Mouse (Mus musculus): ENCODE data around the gene Spn. TPM values are rescaled to one million over a fixed set of nuclear protein-coding genes. Genes with fewer than 3 reads are reported as not detected.

Spn gene
- 84.5 TPM for polyA plus RNA-seq (2017; shearing (Covaris generic))

DNA sequence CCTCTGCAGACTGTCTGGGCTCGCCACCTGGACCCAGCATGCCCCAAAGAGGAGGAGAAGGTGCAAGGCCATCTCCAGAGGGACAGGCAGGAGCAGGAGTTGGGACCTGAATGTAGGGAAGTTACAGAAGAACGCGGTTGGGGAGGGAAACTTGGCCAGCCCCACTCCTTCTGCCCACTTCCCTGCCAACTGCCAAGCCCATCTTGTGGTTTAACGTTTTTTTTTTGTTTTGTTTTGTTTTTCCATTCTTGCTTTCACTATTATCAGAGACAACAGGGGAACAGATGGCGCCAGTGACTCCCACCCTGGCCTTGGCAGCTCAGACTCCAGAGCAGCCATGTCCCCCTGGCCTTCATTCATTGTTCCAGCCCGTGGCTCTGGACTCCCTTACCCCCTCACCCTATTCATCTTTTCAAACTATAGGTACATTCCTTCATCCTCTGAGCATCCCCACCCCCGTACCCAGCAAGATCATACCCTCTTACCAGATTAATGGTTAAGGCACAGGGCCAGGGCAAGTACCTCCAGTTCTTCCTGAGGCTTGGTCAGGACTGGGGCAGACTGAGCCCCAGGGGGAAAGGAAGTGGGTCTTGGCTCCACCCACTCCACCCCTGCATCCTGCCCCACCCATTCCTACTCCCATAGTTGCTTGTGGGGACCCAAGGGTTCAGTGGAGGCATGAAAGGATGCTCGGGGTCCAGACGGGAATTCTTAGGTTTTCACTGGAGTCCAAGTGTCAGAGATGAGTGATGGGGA is at the start of gene Spn:
Spn (minus strand) TSS at position 562 of the 756 bp plus-strand sequence.

GRCm38 (mm10) chr7:127121911-127122270 is 15.7 kb downstream of the Spn start, which contains the start of gene Qprt:
Gene Qprt (minus strand): TSS chr7:127122226.

DNA sequence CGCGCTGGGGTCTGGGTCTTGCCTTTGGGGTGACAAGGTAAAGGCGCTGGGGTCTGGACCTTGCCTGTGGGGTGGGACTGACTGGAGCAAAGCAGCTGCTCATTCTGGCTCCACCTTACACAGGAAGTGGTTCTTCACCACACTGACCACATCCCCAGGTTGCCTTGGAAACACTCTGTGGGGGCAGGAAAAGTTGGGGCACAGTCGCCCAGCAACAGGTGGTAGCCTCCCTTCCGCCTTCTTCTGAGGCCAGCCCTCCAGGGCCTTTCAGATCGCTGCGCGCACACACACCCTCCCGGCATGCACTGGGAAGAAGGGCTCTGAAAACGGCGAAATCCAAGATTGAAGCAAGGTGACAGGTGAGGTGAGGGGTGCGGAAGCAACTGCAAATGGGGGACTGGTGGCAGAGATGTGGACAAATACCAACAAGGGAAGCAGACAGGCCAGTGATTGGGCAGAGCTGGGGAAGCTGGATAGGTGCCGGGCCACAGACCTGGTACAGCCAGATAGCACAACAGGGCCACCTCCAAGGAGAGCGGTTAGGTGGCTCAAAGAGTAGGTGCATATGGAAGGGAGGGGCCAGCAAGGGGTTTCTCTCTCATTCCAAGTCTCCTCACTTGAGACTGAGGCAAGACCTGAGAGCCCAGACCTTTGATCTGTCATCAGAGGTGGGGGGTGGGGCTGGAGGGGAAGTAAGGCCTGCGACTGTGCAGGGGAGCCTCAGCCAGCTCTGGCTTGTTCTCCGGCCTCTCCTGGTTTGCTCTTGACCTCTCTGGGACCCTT is 46.3 kb downstream of the Spn start, which contains the start of gene AI467606:
AI467606 (plus strand) TSS at position 246 of the 783 bp plus-strand sequence.

GRCm38 (mm10) chr7:127087278-127088010 is 50.2 kb downstream of the Spn start, which contains the start of gene Zg16:
Gene Zg16 (minus strand): TSS chr7:127087328.

Other genes starting within 250 kb of the Spn start
- 58.9 TPM for gene Tmem219, start 214.9 kb downstream of the Spn start, polyA plus RNA-seq (2017; shearing (Covaris generic))
- gene Kctd13, start 208.9 kb downstream of the Spn start, polyA plus RNA-seq (2017; shearing (Covaris generic)) = 9.7 TPM
- gene Asphd1, start 188.2 kb downstream of the Spn start, polyA plus RNA-seq (2017; shearing (Covaris generic)) = 0.19 TPM
- gene Sez6l2, start 187.3 kb downstream of the Spn start, polyA plus RNA-seq (2017; shearing (Covaris generic)) = 0.66 TPM
- gene Cdipt, start 161.9 kb downstream of the Spn start, polyA plus RNA-seq (2017; shearing (Covaris generic)) = 326 TPM
- 2.2 TPM for gene Cdiptos, start 161.7 kb downstream of the Spn start, polyA plus RNA-seq (2017; shearing (Covaris generic))
- 51.3 TPM for gene Mvp, start 123.2 kb downstream of the Spn start, polyA plus RNA-seq (2017; shearing (Covaris generic))
- gene Pagr1b, start 121.3 kb downstream of the Spn start, polyA plus RNA-seq (2017; shearing (Covaris generic)) = 2.1 TPM
- 148 TPM for gene Pagr1a, start 120.5 kb downstream of the Spn start, polyA plus RNA-seq (2017; shearing (Covaris generic))
- gene Gm42742, start 116.7 kb downstream of the Spn start, polyA plus RNA-seq (2017; shearing (Covaris generic)) = 28.1 TPM
- 17.3 TPM for gene Prrt2, start 116.6 kb downstream of the Spn start, polyA plus RNA-seq (2017; shearing (Covaris generic))
- 19.6 TPM for gene Maz, start 110.8 kb downstream of the Spn start, polyA plus RNA-seq (2017; shearing (Covaris generic))
- 11.8 TPM for gene Kif22, start 95.4 kb downstream of the Spn start, polyA plus RNA-seq (2017; shearing (Covaris generic))
- not detected for gene Zg16, start 50.5 kb downstream of the Spn start, polyA plus RNA-seq (2017; shearing (Covaris generic))
- gene AI467606, start 46.5 kb downstream of the Spn start, polyA plus RNA-seq (2017; shearing (Covaris generic)) = 452 TPM
- 23.9 TPM for gene Qprt, start 15.6 kb downstream of the Spn start, polyA plus RNA-seq (2017; shearing (Covaris generic))
- gene Cd2bp2, start 58.2 kb upstream of the Spn start, polyA plus RNA-seq (2017; shearing (Covaris generic)) = 81.8 TPM
- gene Tbc1d10b, start 70.6 kb upstream of the Spn start, polyA plus RNA-seq (2017; shearing (Covaris generic)) = 12.7 TPM
- gene Mylpf, start 71.1 kb upstream of the Spn start, polyA plus RNA-seq (2017; shearing (Covaris generic)) = 22.7 TPM
- 16.5 TPM for gene Zfp553, start 95.2 kb upstream of the Spn start, polyA plus RNA-seq (2017; shearing (Covaris generic))
- gene Sept1, start 95.3 kb upstream of the Spn start, polyA plus RNA-seq (2017; shearing (Covaris generic)) = 607 TPM
- 0.60 TPM for gene Zfp771, start 106.5 kb upstream of the Spn start, polyA plus RNA-seq (2017; shearing (Covaris generic))
- gene Dctpp1, start 122.9 kb upstream of the Spn start, polyA plus RNA-seq (2017; shearing (Covaris generic)) = 51.4 TPM
- gene Sephs2, start 136.2 kb upstream of the Spn start, polyA plus RNA-seq (2017; shearing (Covaris generic)) = 12.5 TPM
- 375 TPM for gene Itgal, start 158.4 kb upstream of the Spn start, polyA plus RNA-seq (2017; shearing (Covaris generic))
- 0.35 TPM for gene Zfp768, start 207.8 kb upstream of the Spn start, polyA plus RNA-seq (2017; shearing (Covaris generic))
- 24.7 TPM for gene Zfp747, start 238.2 kb upstream of the Spn start, polyA plus RNA-seq (2017; shearing (Covaris generic))
- 9.9 TPM for gene 9130019O22Rik, start 249.3 kb upstream of the Spn start, polyA plus RNA-seq (2017; shearing (Covaris generic))